15 mouse cellular contexts compared by ENCODE assay signal in the genomic region with DNA sequence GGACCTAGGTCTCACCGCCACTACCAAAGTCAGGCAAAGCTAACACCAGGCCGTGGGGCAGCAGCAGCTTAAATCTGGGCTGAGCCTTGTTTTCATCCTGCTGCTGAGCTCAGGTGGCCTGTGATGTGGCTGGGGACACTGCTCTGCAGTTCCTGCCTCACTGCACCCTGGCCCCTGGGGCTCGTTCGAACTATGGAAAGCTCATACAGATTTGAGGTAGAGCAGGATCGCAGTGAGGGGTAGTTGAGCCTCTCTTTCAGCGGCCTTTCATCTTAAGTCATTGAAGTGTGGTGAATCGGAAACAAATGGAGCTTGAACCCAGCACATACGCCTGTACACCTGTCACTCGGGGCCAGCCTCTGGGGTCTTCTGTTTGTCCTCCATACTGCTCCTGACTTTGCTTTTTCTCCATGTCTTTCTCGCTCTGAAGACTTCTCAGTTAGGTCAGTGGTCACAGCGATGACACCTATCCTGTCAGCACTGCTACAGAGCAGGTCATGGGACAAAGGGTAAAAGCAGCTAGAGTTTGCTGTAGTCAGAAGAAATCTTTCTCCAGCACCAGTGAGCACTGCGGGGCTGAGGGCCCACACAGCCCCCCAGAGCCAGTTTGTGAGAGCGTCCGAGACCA. TPM values are rescaled to one million over a fixed set of nuclear protein-coding genes. Genes with fewer than 3 reads are reported as not detected.
DNase-seq lines count a peak whose midpoint lies in the region; ATAC-seq and TF ChIP-seq lines count a peak whose summit lies in the region.
"Had no signal": no experiment of that assay in that cellular context is flagged by ENCODE, and none has a peak within 500 bp of the region (broad histone marks: within the 10 kb centered on the region; RNA-seq: fewer than 3 reads in every experiment).

No protein-coding gene starts in this region.

- ATAC-seq in forebrain, embryonic 12.5 days (ENCODE audit: low FRiP score) = no peak
- no peak for ATAC-seq in forebrain, embryonic 16.5 days
- ATAC-seq in midbrain, embryonic 14.5 days (ENCODE audit: low FRiP score, low TSS enrichment) = no peak
- no peak for ATAC-seq in midbrain, embryonic 13.5 days
- ATAC-seq in forebrain, embryonic 13.5 days = no peak

- H3K4me2 ChIP-seq in forebrain, embryonic 12.5 days = no peak overlapping the region
- H3K4me2 ChIP-seq in forebrain, embryonic 16.5 days (ENCODE audit: low read length) = no peak overlapping the region
- no peak overlapping the region for H3K4me2 ChIP-seq in midbrain, embryonic 14.5 days (ENCODE audit: low read length)
- H3K4me2 ChIP-seq in midbrain, embryonic 13.5 days (replicated peaks) = no peak overlapping the region
- H3K4me2 ChIP-seq in forebrain, embryonic 13.5 days = no peak overlapping the region
- H3K4me2 ChIP-seq: heart, embryonic 13.5 days; hindbrain, embryonic 15.5 days; limb, embryonic 15.5 days had no signal

- H3K36me3 ChIP-seq in forebrain, embryonic 12.5 days (replicated peaks) = peaks cover 28% of the 10 kb centered on the region
- H3K36me3 ChIP-seq in forebrain, embryonic 16.5 days (ENCODE audit: control insufficient read depth, insufficient read depth) = peaks cover 12% of the 10 kb centered on the region
- H3K36me3 ChIP-seq in midbrain, embryonic 14.5 days (ENCODE audit: control insufficient read depth, insufficient read depth, low read length) = peaks cover 29% of the 10 kb centered on the region
- peaks cover 22% of the 10 kb centered on the region for H3K36me3 ChIP-seq in midbrain, embryonic 13.5 days
- H3K36me3 ChIP-seq in forebrain, embryonic 13.5 days (ENCODE audit: poor library complexity, severe bottlenecking) = peaks cover 29% of the 10 kb centered on the region

- H3K4me3 ChIP-seq in forebrain, embryonic 12.5 days (replicated peaks) = no peak overlapping the region
- H3K4me3 ChIP-seq in forebrain, embryonic 16.5 days (replicated peaks; ENCODE audit: low read length) = no peak overlapping the region
- H3K4me3 ChIP-seq in layer of hippocampus, adult 2 months = no peak overlapping the region
- H3K4me3 ChIP-seq in midbrain, embryonic 14.5 days (replicated peaks; ENCODE audit: low read depth, low read length) = no peak overlapping the region
- no peak overlapping the region for H3K4me3 ChIP-seq in midbrain, embryonic 13.5 days (replicated peaks)
- no peak overlapping the region for H3K4me3 ChIP-seq in forebrain, embryonic 13.5 days
- H3K4me3 ChIP-seq: heart, embryonic 13.5 days; hindbrain, embryonic 15.5 days; limb, embryonic 15.5 days had no signal

- no peak for DNase-seq in layer of hippocampus, adult 2 months (ENCODE audit: low spot score in 2 of 2)
- DNase-seq in layer of hippocampus, postnatal 25 days (ENCODE audit: extremely low spot score in 1 of 2, low spot score in 1 of 2) = no peak
- no peak for DNase-seq in midbrain, embryonic 14.5 days
- DNase-seq in embryo, embryonic 10 days (ENCODE audit: low spot score) = no peak
- DNase-seq: adrenal gland, adult 8-10 months; cerebellum, adult 8-10 months; embryo, embryonic 11 days; right cerebral cortex, postnatal 25 days had no signal

- 44% methylated on average over 14 of the region's 14 CpGs for WGBS in forebrain, embryonic 12.5 days
- 45% methylated on average over 14 of the region's 14 CpGs for WGBS in forebrain, embryonic 16.5 days
- 39% methylated on average over 14 of the region's 14 CpGs for WGBS in midbrain, embryonic 14.5 days
- WGBS in midbrain, embryonic 13.5 days = 42% methylated on average over 14 of the region's 14 CpGs
- WGBS in forebrain, embryonic 13.5 days = 39% methylated on average over 14 of the region's 14 CpGs

- H3K4me1 ChIP-seq in forebrain, embryonic 12.5 days = peaks cover 21% of the 10 kb centered on the region
- peaks cover 30% of the 10 kb centered on the region for H3K4me1 ChIP-seq in forebrain, embryonic 16.5 days (replicated peaks; ENCODE audit: control insufficient read depth, insufficient read depth, low read length)
- peaks cover 14% of the 10 kb centered on the region for H3K4me1 ChIP-seq in midbrain, embryonic 14.5 days (ENCODE audit: control insufficient read depth, insufficient read depth, low read length)
- peaks cover 40% of the 10 kb centered on the region for H3K4me1 ChIP-seq in midbrain, embryonic 13.5 days (replicated peaks)
- peaks cover 40% of the 10 kb centered on the region for H3K4me1 ChIP-seq in forebrain, embryonic 13.5 days

- no peaks in the 10 kb centered on the region for H3K27me3 ChIP-seq in forebrain, embryonic 12.5 days
- no peaks in the 10 kb centered on the region for H3K27me3 ChIP-seq in forebrain, embryonic 16.5 days (replicated peaks; ENCODE audit: control insufficient read depth, insufficient read depth, low read length)
- no peaks in the 10 kb centered on the region for H3K27me3 ChIP-seq in midbrain, embryonic 14.5 days (ENCODE audit: control insufficient read depth, insufficient read depth, low read length)
- no peaks in the 10 kb centered on the region for H3K27me3 ChIP-seq in midbrain, embryonic 13.5 days
- H3K27me3 ChIP-seq in forebrain, embryonic 13.5 days = no peaks in the 10 kb centered on the region
- H3K27me3 ChIP-seq: heart, embryonic 13.5 days; hindbrain, embryonic 15.5 days; limb, embryonic 15.5 days had no signal

- H3K27ac ChIP-seq in forebrain, embryonic 12.5 days = peak overlapping the region; percentile 33; the same call in 1 of the 2 replicates
- H3K27ac ChIP-seq in forebrain, embryonic 16.5 days (ENCODE audit: low read length) = no peak overlapping the region
- peak overlapping the region; percentile 87 for H3K27ac ChIP-seq in layer of hippocampus, adult 2 months
- H3K27ac ChIP-seq in midbrain, embryonic 14.5 days (replicated peaks; ENCODE audit: low read depth, low read length) = 0 out of 2 replicates have a peak overlapping the region, but pooled peaks have one; percentile 13
- H3K27ac ChIP-seq in midbrain, embryonic 13.5 days = no peak overlapping the region; the same call in 1 of the 2 replicates
- H3K27ac ChIP-seq in forebrain, embryonic 13.5 days = 0 out of 2 replicates have a peak overlapping the region, but pooled peaks have one; percentile 21
- H3K27ac ChIP-seq: heart, embryonic 13.5 days; limb, embryonic 15.5 days had no signal

- no peak for TF ChIP-seq CTCF in layer of hippocampus, adult 2 months (conservative IDR thresholded peaks at IDR 0.05)

- no peaks in the 10 kb centered on the region for H3K9me3 ChIP-seq in forebrain, embryonic 12.5 days
- H3K9me3 ChIP-seq in forebrain, embryonic 16.5 days (ENCODE audit: control insufficient read depth, low read length) = no peaks in the 10 kb centered on the region
- no peaks in the 10 kb centered on the region for H3K9me3 ChIP-seq in midbrain, embryonic 14.5 days (ENCODE audit: control insufficient read depth, low read length)
- H3K9me3 ChIP-seq in midbrain, embryonic 13.5 days = no peaks in the 10 kb centered on the region
- H3K9me3 ChIP-seq in forebrain, embryonic 13.5 days (replicated peaks) = no peaks in the 10 kb centered on the region
- H3K9me3 ChIP-seq: heart, embryonic 13.5 days; hindbrain, embryonic 15.5 days; limb, embryonic 15.5 days had no signal

- H3K9ac ChIP-seq in forebrain, embryonic 12.5 days = no peak overlapping the region
- H3K9ac ChIP-seq in forebrain, embryonic 16.5 days (replicated peaks; ENCODE audit: low read depth, low read length) = no peak overlapping the region
- no peak overlapping the region for H3K9ac ChIP-seq in midbrain, embryonic 14.5 days (replicated peaks; ENCODE audit: low read length)
- H3K9ac ChIP-seq in midbrain, embryonic 13.5 days (replicated peaks) = no peak overlapping the region
- H3K9ac ChIP-seq in forebrain, embryonic 13.5 days = no peak overlapping the region
- H3K9ac ChIP-seq: heart, embryonic 13.5 days; hindbrain, embryonic 15.5 days; limb, embryonic 15.5 days had no signal

RNA-seq across cellular contexts. Expression of gene Abhd2, which starts 20.7 kb away (rescaled TPM):
- 12.1 and 15.3 TPM in 2 replicates for polyA plus RNA-seq in forebrain, embryonic 12.5 days (2016; fragmentation: Nextera tagmentation; extraction: Ambion mirVana)
- 23.1 and 26.9 TPM in 2 replicates for polyA plus RNA-seq in forebrain, embryonic 16.5 days (2015; fragmentation: Nextera tagmentation; extraction: Ambion mirVana)
- total RNA-seq in layer of hippocampus, adult 2 months (2021) = 10 to 100 TPM; 69.6 to 70.8 TPM
- 10 to 100 TPM; 67.1 to 83.8 TPM for total RNA-seq in layer of hippocampus, postnatal 25 days (2021)
- 17.8 and 21.5 TPM in 2 replicates for polyA plus RNA-seq in midbrain, embryonic 14.5 days (2014; fragmentation: Nextera tagmentation; extraction: Ambion mirVana)
- 16.4 and 16.5 TPM in 2 replicates for polyA plus RNA-seq in midbrain, embryonic 13.5 days (2015; fragmentation: Nextera tagmentation; extraction: Ambion mirVana)
- polyA plus RNA-seq in forebrain, embryonic 13.5 days (2015; fragmentation: Nextera tagmentation; extraction: Ambion mirVana) = 16.9 and 17.3 TPM in 2 replicates

Comparison
In these comparisons a context has a peak if more than half of its experiments do, and no peak if none do; other contexts are left out.
1. H3K27ac ChIP-seq: peak in forebrain, embryonic 12.5 days (single experiment), layer of hippocampus, adult 2 months (single experiment), midbrain, embryonic 14.5 days (single experiment) and forebrain, embryonic 13.5 days (single experiment); none in forebrain, embryonic 16.5 days (single experiment) and midbrain, embryonic 13.5 days (single experiment).